Mouse (Mus musculus): ENCODE results near the gene Azin2. TPM values are rescaled to one million over a fixed set of nuclear protein-coding genes. Genes with fewer than 3 reads are reported as not detected.

Azin2 gene
- total and polyA plus RNA-seq, 3 experiments: 0.39 to 2.3 TPM; not detected in 1

DNA sequence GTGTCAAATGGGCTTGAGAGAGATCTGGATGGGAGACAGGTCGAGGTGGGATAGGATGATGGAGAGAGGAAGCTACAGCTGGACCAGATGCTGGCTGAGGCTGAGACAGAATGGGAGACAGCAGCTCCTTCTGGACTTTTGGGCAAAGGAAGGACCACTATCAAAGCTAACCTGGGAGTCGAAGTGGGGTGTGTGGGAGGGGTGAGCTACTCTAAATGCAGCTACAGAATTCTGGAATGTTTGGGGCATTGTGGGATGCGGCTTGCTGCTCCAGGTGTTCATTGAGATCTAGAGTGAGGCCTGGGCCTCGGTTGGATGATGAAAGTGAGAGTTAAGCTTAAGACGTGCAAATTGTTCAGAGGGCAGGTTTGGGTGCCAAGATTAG, 77.5 kb downstream of the Azin2 start:
- H3K4me1 ChIP-seq (ENCODE audit: control insufficient read depth in 1 of 2, insufficient read depth in 2 of 2, low read length in 2 of 2): peaks cover 0 to 5% of the 10 kb centered on the region in 2 experiments; a peak in 2 of 4 replicates
- DNase-seq (ENCODE audit: low read depth, low spot score): no peak
- no peak overlapping the region for H3K27ac ChIP-seq (ENCODE audit: control insufficient read depth, low read depth, low read length)
- no peak overlapping the region for H3K4me3 ChIP-seq (ENCODE audit: control insufficient read depth in 1 of 2, insufficient read depth in 1 of 2, low read depth in 2 of 2, low read length in 2 of 2)
- no peak overlapping the region for H3K9ac ChIP-seq (ENCODE audit: control insufficient read depth, low read depth, low read length, poor library complexity, severe bottlenecking)
- no peaks in the 10 kb centered on the region for H3K79me2 ChIP-seq (ENCODE audit: control insufficient read depth, insufficient read depth, low read length, poor library complexity)
- no peak for TF ChIP-seq TAL1 (IDR thresholded peaks at IDR 0.05; ENCODE audit: low read length)
- TF ChIP-seq ELF1 (IDR thresholded peaks at IDR 0.05; ENCODE audit: low read depth, low read length): no peak
- no peaks in the 10 kb centered on the region for H3K9me3 ChIP-seq (replicated peaks; ENCODE audit: insufficient read depth, low read length)
- H3K27me3 ChIP-seq (ENCODE audit: control insufficient read depth in 1 of 2, insufficient read depth in 2 of 2, low read length in 2 of 2): peaks cover 2 to 8% of the 10 kb centered on the region in 2 experiments
- H3K36me3 ChIP-seq (ENCODE audit: control insufficient read depth in 1 of 2, insufficient read depth in 2 of 2, low read length in 2 of 2): no peaks in the 10 kb centered on the region

DNA sequence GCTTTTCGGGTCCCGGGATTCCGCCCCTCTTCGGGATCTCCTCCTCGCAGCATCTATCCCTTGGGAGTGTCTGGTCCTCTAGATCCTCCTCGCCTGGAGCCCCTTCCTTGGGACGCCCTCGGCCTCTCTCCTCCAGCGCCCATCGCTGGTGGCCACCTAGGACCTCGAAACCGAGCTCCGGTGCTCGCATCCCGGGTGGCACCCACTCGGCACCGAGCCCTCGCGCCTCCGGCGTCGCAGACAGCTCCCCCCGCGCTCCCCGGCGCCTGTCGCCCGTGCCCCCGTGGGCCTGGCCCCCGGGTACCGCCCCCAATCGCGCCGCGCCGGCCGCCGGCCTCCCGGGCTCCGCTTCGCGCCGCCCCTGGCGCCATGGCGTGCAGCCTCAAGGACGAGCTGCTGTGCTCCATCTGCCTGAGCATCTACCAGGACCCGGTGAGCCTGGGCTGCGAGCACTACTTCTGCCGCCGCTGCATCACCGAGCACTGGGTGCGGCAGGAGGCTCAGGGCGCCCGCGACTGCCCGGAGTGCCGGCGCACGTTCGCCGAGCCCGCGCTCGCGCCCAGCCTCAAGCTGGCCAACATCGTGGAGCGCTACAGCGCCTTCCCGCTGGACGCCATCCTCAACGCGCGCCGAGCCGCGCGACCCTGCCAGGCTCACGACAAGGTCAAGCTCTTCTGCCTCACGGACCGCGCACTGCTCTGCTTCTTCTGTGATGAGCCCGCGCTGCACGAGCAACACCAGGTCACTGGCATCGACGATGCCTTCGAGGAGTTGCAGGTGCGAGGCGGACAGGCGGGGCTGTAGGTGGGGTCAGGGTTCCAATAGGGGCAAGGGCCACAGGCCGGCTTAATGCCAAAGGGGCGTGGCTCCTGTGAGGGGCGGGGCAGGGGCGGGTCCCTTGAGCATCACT, 78.2 kb downstream of the Azin2 start:
- Histone ChIP-seq H3K27ac (ENCODE audit: control insufficient read depth, low read depth, low read length) (no peak overlapping the region), H3K9me3 (replicated peaks; ENCODE audit: insufficient read depth, low read length) (no peaks in the 10 kb centered on the region), H3K4me3 (ENCODE audit: control insufficient read depth in 1 of 2, insufficient read depth in 1 of 2, low read depth in 2 of 2, low read length in 2 of 2) (peak overlapping the region; percentile 74 to 77; a peak in 3 of 4 replicates), H3K9ac (ENCODE audit: control insufficient read depth, low read depth, low read length, poor library complexity, severe bottlenecking) (peak overlapping the region; percentile 58), H3K79me2 (ENCODE audit: control insufficient read depth, insufficient read depth, low read length, poor library complexity) (no peaks in the 10 kb centered on the region), H3K27me3 (ENCODE audit: control insufficient read depth in 1 of 2, insufficient read depth in 2 of 2, low read length in 2 of 2) (peaks cover 2 to 8% of the 10 kb centered on the region in 2 experiments), H3K4me1 (ENCODE audit: control insufficient read depth in 1 of 2, insufficient read depth in 2 of 2, low read length in 2 of 2) (peaks cover 0 to 5% of the 10 kb centered on the region in 2 experiments; a peak in 2 of 4 replicates), H3K36me3 (ENCODE audit: control insufficient read depth in 1 of 2, insufficient read depth in 2 of 2, low read length in 2 of 2) (no peaks in the 10 kb centered on the region)
- peak; percentile 42 for DNase-seq (ENCODE audit: low read depth, low spot score)
- TF ChIP-seq MXI1 (IDR thresholded peaks at IDR 0.05; ENCODE audit: low read depth, low read length) (no peak), MAFK (IDR thresholded peaks at IDR 0.05; ENCODE audit: borderline replicate concordance, low read depth, low read length) (no peak), GABPA (IDR thresholded peaks at IDR 0.05; ENCODE audit: low read depth, low read length) (no peak), POLR2AphosphoS2 (IDR thresholded peaks at IDR 0.05; ENCODE audit: low read length) (no peak), POLR2A (IDR thresholded peaks at IDR 0.05; ENCODE audit: control insufficient read depth in 1 of 2, insufficient read depth in 1 of 2, low read depth in 1 of 2, low read length in 2 of 2, poor library complexity in 1 of 2) (no peak; a peak in 1 of 4 replicates), JUND (IDR thresholded peaks at IDR 0.05; ENCODE audit: low read depth, low read length) (no peak), ZMIZ1 (IDR thresholded peaks at IDR 0.05; ENCODE audit: low read depth, low read length) (no peak)

DNA sequence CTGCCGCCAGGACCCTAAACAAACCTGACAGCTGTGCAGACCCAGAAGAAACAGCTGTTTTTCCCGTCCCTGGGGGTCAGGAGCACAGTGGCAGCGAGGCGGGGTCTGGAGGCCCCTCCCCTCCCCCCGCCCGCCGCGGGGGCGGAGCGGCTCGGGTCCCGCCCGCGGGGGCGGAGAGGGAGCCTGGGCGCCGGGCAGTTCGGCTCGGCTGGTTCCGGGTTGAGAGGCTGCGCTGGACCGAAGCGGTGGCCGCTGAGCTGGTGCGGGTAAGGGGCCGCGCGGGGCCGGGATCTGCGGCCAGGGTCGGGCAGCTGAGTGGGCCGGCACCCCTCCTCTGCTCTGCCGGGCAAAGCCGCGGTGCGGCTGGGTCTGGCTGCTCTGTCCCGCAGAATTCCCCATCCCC, 78.9 kb downstream of the Azin2 start, which contains the start of gene Trim62:
TSS of gene Trim62 (plus strand) at position 202 of the 403 bp plus-strand sequence.
- TF ChIP-seq ZC3H11A (IDR thresholded peaks at IDR 0.05; ENCODE audit: low read depth, low read length): no peak
- TF ChIP-seq HCFC1 (IDR thresholded peaks at IDR 0.05; ENCODE audit: low read depth, low read length): 0 out of 2 replicates have a peak, but pooled peaks have one; percentile 20
- TF ChIP-seq ELF1 (IDR thresholded peaks at IDR 0.05; ENCODE audit: low read depth, low read length): peak; percentile 73
- TF ChIP-seq POLR2A (IDR thresholded peaks at IDR 0.05; ENCODE audit: control insufficient read depth in 1 of 2, insufficient read depth in 1 of 2, low read depth in 1 of 2, low read length in 2 of 2, poor library complexity in 1 of 2): peak in 1 of 2 experiments; percentile 18; a peak in 1 of 4 replicates
- TF ChIP-seq BHLHE40 (IDR thresholded peaks at IDR 0.05; ENCODE audit: borderline replicate concordance, low read depth, low read length): no peak
- TF ChIP-seq USF2 (IDR thresholded peaks at IDR 0.05; ENCODE audit: borderline replicate concordance in 1 of 2, insufficient read depth in 1 of 2, low read depth in 1 of 2, low read length in 2 of 2): no peak
- TF ChIP-seq GATA1 (IDR thresholded peaks at IDR 0.05; ENCODE audit: low read depth, low read length): no peak
- TF ChIP-seq MAZ (IDR thresholded peaks at IDR 0.05; ENCODE audit: low read depth, low read length): peak; percentile 95
- TF ChIP-seq NELFE (IDR thresholded peaks at IDR 0.05; ENCODE audit: low read depth, low read length): peak; percentile 37; the same call in 1 of the 2 replicates
- no peak for TF ChIP-seq MEF2A (IDR thresholded peaks at IDR 0.05; ENCODE audit: extremely low read depth, insufficient replicate concordance, low read depth, low read length, poor library complexity, severe bottlenecking)
- no peak for TF ChIP-seq ZKSCAN1 (IDR thresholded peaks at IDR 0.05; ENCODE audit: low read depth, low read length)
- peak; percentile 58; the same call in 1 of the 2 replicates for TF ChIP-seq SIN3A (IDR thresholded peaks at IDR 0.05; ENCODE audit: low read length)
- Histone ChIP-seq H3K9ac (ENCODE audit: control insufficient read depth, low read depth, low read length, poor library complexity, severe bottlenecking) (peak within 1 kb of the TSS; percentile 58), H3K27ac (ENCODE audit: control insufficient read depth, low read depth, low read length) (no peak within 1 kb of the TSS), H3K27me3 (ENCODE audit: control insufficient read depth in 1 of 2, insufficient read depth in 2 of 2, low read length in 2 of 2) (peaks cover 2 to 8% of the 10 kb centered on the region in 2 experiments), H3K4me1 (ENCODE audit: control insufficient read depth in 1 of 2, insufficient read depth in 2 of 2, low read length in 2 of 2) (peaks cover 0 to 5% of the 10 kb centered on the region in 2 experiments; a peak in 2 of 4 replicates), H3K79me2 (ENCODE audit: control insufficient read depth, insufficient read depth, low read length, poor library complexity) (no peaks in the 10 kb centered on the region), H3K36me3 (ENCODE audit: control insufficient read depth in 1 of 2, insufficient read depth in 2 of 2, low read length in 2 of 2) (no peaks in the 10 kb centered on the region), H3K9me3 (replicated peaks; ENCODE audit: insufficient read depth, low read length) (no peaks in the 10 kb centered on the region), H3K4me3 (ENCODE audit: control insufficient read depth in 1 of 2, insufficient read depth in 1 of 2, low read depth in 2 of 2, low read length in 2 of 2) (peak within 1 kb of the TSS; percentile 74 to 77)
- DNase-seq (ENCODE audit: low read depth, low spot score): peak; percentile 52

All from MEL (cell line).